Mouse (Mus musculus): Measurements from ENCODE around the gene 4430402I18Rik. TPM values are rescaled to one million over a fixed set of nuclear protein-coding genes. Genes with fewer than 3 reads are reported as not detected.

Gene 4430402I18Rik
- total and polyA plus RNA-seq, 3 experiments: 0.14 to 0.51 (median 0.15) TPM

GRCm38 (mm10) chr19:28994870-28995269, 27.3 kb upstream of the 4430402I18Rik start:
- Histone ChIP-seq H3K9me3 (replicated peaks; ENCODE audit: low read length) (no peaks in the 10 kb centered on the region), H3K9ac (ENCODE audit: insufficient read depth, low read depth) (no peak overlapping the region), H3K27me3 (replicated peaks) (no peaks in the 10 kb centered on the region), H3K4me1 (ENCODE audit: control insufficient read depth in 1 of 2, insufficient read depth in 2 of 2) (peaks cover 0 to 7% of the 10 kb centered on the region in 2 experiments; a peak in 2 of 4 replicates), H3K79me2 (replicated peaks; ENCODE audit: control insufficient read depth, extremely low read depth, insufficient read depth, poor library complexity, severe bottlenecking) (peaks cover 19% of the 10 kb centered on the region), H3K36me3 (replicated peaks in 1 of 2; ENCODE audit: control insufficient read depth in 1 of 2, insufficient read depth in 1 of 2, low read length in 1 of 2) (peaks cover 22 to 58% of the 10 kb centered on the region in 2 experiments), H3K4me3 (replicated peaks in 1 of 3; ENCODE audit: low read depth in 2 of 3, low read length in 2 of 3, poor library complexity in 1 of 3) (no peak overlapping the region), H3K27ac (ENCODE audit: insufficient read depth, low read depth) (no peak overlapping the region), H3K4me2 (ENCODE audit: insufficient read depth, low read depth, poor library complexity, severe bottlenecking) (no peak overlapping the region)
- DNase-seq (ENCODE audit: extremely low read depth): no peak
- dilution Hi-C loops (cut with MboI; ENCODE audit: extremely low pct_ligation_motif_present, extremely low pct_unique_long_range_greater_than_20kb, low sequenced_read_pairs) (no loop called here), in situ Hi-C loops (cut with MboI; ENCODE audit: low pct_ligation_motif_present, low pct_unique_long_range_greater_than_20kb, low sequenced_read_pairs) (no loop called here)
- no peak for TF ChIP-seq CTCF (conservative IDR thresholded peaks at IDR 0.05 in 1 of 2, IDR thresholded peaks at IDR 0.05 in 1 of 2; ENCODE audit: low read depth in 2 of 2, low read length in 2 of 2)
- TF ChIP-seq MAX (IDR thresholded peaks at IDR 0.05; ENCODE audit: low read length): no peak
- no peak for TF ChIP-seq NELFE (IDR thresholded peaks at IDR 0.05; ENCODE audit: low read depth, low read length)
- no peak for TF ChIP-seq MAZ (IDR thresholded peaks at IDR 0.05; ENCODE audit: low read depth, low read length)
- TF ChIP-seq MEF2A (IDR thresholded peaks at IDR 0.05; ENCODE audit: borderline replicate concordance, low read depth, low read length): no peak
- TF ChIP-seq ETS1 (conservative IDR thresholded peaks at IDR 0.05; ENCODE audit: low read depth, low read length): no peak
- no peak for TF ChIP-seq ZNF384 (IDR thresholded peaks at IDR 0.05; ENCODE audit: low read depth, low read length)
- TF ChIP-seq USF1 (IDR thresholded peaks at IDR 0.05; ENCODE audit: low read depth, low read length): no peak
- no peak for TF ChIP-seq UBTF (IDR thresholded peaks at IDR 0.05; ENCODE audit: low read depth, low read length)
- TF ChIP-seq RAD21 (IDR thresholded peaks at IDR 0.05; ENCODE audit: low read depth, low read length): no peak
- TF ChIP-seq MAFK (IDR thresholded peaks at IDR 0.05; ENCODE audit: insufficient replicate concordance, low read length): no peak
- no peak for TF ChIP-seq E2F4 (IDR thresholded peaks at IDR 0.05; ENCODE audit: insufficient replicate concordance, low read depth, low read length)
- TF ChIP-seq CHD1 (IDR thresholded peaks at IDR 0.05; ENCODE audit: low read depth, low read length): no peak
- no peak for TF ChIP-seq NRF1 (IDR thresholded peaks at IDR 0.05; ENCODE audit: low read depth, low read length)
- TF ChIP-seq POLR2AphosphoS2 (IDR thresholded peaks at IDR 0.05; ENCODE audit: low read depth, low read length): no peak
- TF ChIP-seq SMC3 (IDR thresholded peaks at IDR 0.05; ENCODE audit: low read depth, low read length): no peak
- no peak for TF ChIP-seq ZMIZ1 (IDR thresholded peaks at IDR 0.05; ENCODE audit: low read depth, low read length)
- no peak for TF ChIP-seq RCOR1 (conservative IDR thresholded peaks at IDR 0.05; ENCODE audit: low read depth, low read length)

GRCm38 (mm10) chr19:28991391-28991790, 23.8 kb upstream of the 4430402I18Rik start:
- Histone ChIP-seq H3K9me3 (replicated peaks; ENCODE audit: low read length) (no peaks in the 10 kb centered on the region), H3K27me3 (replicated peaks) (peaks cover 4% of the 10 kb centered on the region), H3K9ac (ENCODE audit: insufficient read depth, low read depth) (peak overlapping the region; percentile 64), H3K4me2 (ENCODE audit: insufficient read depth, low read depth, poor library complexity, severe bottlenecking) (peak overlapping the region; percentile 75), H3K27ac (ENCODE audit: insufficient read depth, low read depth) (no peak overlapping the region), H3K36me3 (replicated peaks in 1 of 2; ENCODE audit: control insufficient read depth in 1 of 2, insufficient read depth in 1 of 2, low read length in 1 of 2) (peaks cover 14 to 35% of the 10 kb centered on the region in 2 experiments), H3K4me3 (replicated peaks in 1 of 3; ENCODE audit: low read depth in 2 of 3, low read length in 2 of 3, poor library complexity in 1 of 3) (peak overlapping the region; percentile 77 to 97 (median 92)), H3K4me1 (ENCODE audit: control insufficient read depth in 1 of 2, insufficient read depth in 2 of 2) (peaks cover 5 to 13% of the 10 kb centered on the region in 2 experiments; a peak in 3 of 4 replicates), H3K79me2 (replicated peaks; ENCODE audit: control insufficient read depth, extremely low read depth, insufficient read depth, poor library complexity, severe bottlenecking) (peaks cover 19% of the 10 kb centered on the region)
- dilution Hi-C loops (cut with MboI; ENCODE audit: extremely low pct_ligation_motif_present, extremely low pct_unique_long_range_greater_than_20kb, low sequenced_read_pairs): no loop called here
- DNase-seq (ENCODE audit: extremely low read depth): peak; percentile 37
- in situ Hi-C loops (cut with MboI; ENCODE audit: low pct_ligation_motif_present, low pct_unique_long_range_greater_than_20kb, low sequenced_read_pairs): no loop called here
- TF ChIP-seq MEF2A (IDR thresholded peaks at IDR 0.05; ENCODE audit: borderline replicate concordance, low read depth, low read length): no peak
- 0 out of 2 replicates have a peak, but pooled peaks have one; percentile 43 for TF ChIP-seq EP300 (IDR thresholded peaks at IDR 0.05; ENCODE audit: low read length)
- no peak for TF ChIP-seq UBTF (IDR thresholded peaks at IDR 0.05; ENCODE audit: low read depth, low read length)
- TF ChIP-seq MXI1 (IDR thresholded peaks at IDR 0.05; ENCODE audit: low read depth, low read length): no peak
- TF ChIP-seq IRF4 (IDR thresholded peaks at IDR 0.05; ENCODE audit: low read depth, low read length): peak; percentile 75; the same call in 1 of the 2 replicates
- TF ChIP-seq SIN3A (IDR thresholded peaks at IDR 0.05; ENCODE audit: low read length): peak; percentile 66; the same call in 1 of the 2 replicates
- peak; percentile 72 for TF ChIP-seq BHLHE40 (IDR thresholded peaks at IDR 0.05; ENCODE audit: low read depth, low read length)
- TF ChIP-seq JUND (conservative IDR thresholded peaks at IDR 0.05; ENCODE audit: low read depth, low read length): peak; percentile 54
- no peak for TF ChIP-seq ELF1 (IDR thresholded peaks at IDR 0.05; ENCODE audit: low read depth, low read length)
- TF ChIP-seq TBP (conservative IDR thresholded peaks at IDR 0.05; ENCODE audit: low read depth, low read length): no peak
- no peak for TF ChIP-seq E2F4 (IDR thresholded peaks at IDR 0.05; ENCODE audit: insufficient replicate concordance, low read depth, low read length)
- 0 out of 2 replicates have a peak, but pooled peaks have one; percentile 23 for TF ChIP-seq MAFK (IDR thresholded peaks at IDR 0.05; ENCODE audit: insufficient replicate concordance, low read length)
- TF ChIP-seq RAD21 (IDR thresholded peaks at IDR 0.05; ENCODE audit: low read depth, low read length): no peak
- TF ChIP-seq CHD2 (IDR thresholded peaks at IDR 0.05; ENCODE audit: low read length): peak; percentile 26; the same call in 1 of the 2 replicates
- no peak for TF ChIP-seq ZKSCAN1 (IDR thresholded peaks at IDR 0.05; ENCODE audit: borderline replicate concordance, low read depth, low read length)
- peak; percentile 77 for TF ChIP-seq ETS1 (conservative IDR thresholded peaks at IDR 0.05; ENCODE audit: low read depth, low read length)
